Mouse (Mus musculus): Measurements from ENCODE around the gene Hist1h1b.
"Not testable (repeated sequence)": the region's sequence is repeated elsewhere in the genome, so short reads cannot be mapped to it uniquely, and the experiment has no call there.

DNA sequence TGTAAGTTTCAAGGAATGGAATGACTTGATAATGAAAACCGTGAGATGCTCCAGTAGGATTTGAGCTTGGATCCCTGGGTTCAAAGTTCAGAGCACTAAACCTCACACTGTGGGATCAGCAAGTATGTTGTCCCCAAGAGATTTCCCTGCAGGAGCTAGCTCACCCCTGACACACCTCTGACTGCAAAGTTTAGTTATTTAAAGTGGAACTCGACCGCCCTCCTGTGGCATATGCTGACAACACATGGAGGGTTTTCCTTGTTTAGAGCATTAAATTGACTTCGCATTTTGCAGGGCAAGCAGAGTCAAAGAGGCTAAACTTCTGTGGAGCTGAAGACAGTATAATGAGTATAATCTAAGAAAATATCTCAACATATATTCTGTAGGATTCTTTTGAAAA lies 22.6 kb upstream of the Hist1h1b start:
- not testable (repeated sequence) for TF ChIP-seq CTCF (IDR thresholded peaks at IDR 0.05; ENCODE audit: low read depth, low read length); POLR2A (IDR thresholded peaks at IDR 0.05; ENCODE audit: extremely low read depth, insufficient read depth, low read length)

Measured in liver, adult 2 months (tissue).